Mouse (Mus musculus) 416B (cell line): ENCODE results near the gene Pitpnm2.

ENCODE experiments used
- DNase-seq: peaks from one replicate; pipeline ENCODE4 v3.0.0; 2011; ENCODE audit warnings: low read depth

Pitpnm2 gene

GRCm38 (mm10) chr5:124180500-124181167, 68.9 kb downstream of the Pitpnm2 start:
- DNase-seq: no peak

GRCm38 (mm10) chr5:124179411-124179810, 70.1 kb downstream of the Pitpnm2 start:
- no peak for DNase-seq

- no peak for DNase-seq
Observed at GRCm38 (mm10) chr5:124176726-124177132, 72.8 kb downstream of the Pitpnm2 start.

GRCm38 (mm10) chr5:124175138-124175537, 74.4 kb downstream of the Pitpnm2 start:
- DNase-seq: no peak

DNA sequence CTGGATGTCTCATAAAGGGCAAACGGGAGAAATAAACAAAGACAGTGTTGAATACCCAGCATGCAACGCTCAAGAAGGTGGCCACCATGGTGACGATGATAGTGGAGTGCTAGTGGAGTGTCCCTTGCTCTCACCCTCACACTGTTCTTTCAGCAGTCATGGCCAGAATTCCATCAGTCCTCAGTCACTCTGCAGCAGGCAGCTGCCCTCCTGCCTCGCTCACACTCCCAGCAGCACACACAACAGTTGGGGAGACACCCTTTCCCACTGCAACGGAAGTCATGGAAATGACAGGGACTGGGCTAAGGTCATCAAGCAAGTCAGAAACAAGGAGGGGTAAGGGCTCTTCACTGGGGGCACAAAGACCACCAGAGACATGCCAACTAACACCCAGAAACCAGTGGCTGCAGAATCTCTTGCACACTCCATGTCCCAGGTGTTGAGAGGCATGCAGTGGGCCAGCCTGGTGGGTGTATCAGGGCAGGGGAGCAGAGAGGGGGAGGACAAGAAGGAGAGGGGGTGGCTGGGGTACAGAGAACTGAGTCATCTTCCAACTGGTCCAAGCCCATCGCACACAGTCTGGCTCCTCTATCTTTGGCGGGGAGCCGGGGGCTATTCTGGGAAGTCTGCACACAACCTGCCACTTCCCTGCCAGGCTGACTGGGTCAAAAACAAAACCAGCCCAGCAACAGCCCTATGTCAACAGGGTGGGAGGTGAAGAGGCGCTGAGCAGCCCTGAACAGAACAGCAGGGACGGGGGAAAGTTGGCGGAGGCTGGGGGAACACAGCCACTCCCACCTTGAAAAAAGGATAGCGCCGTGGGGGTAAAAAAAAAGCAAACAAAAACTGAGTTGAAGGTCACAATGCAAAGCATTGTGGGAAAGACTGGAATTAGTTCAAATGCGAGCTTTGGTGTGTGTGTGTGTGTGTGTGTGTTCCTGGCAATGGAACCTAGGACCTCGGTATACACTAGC, 76.3 kb downstream of the Pitpnm2 start:
- no peak for DNase-seq

DNA sequence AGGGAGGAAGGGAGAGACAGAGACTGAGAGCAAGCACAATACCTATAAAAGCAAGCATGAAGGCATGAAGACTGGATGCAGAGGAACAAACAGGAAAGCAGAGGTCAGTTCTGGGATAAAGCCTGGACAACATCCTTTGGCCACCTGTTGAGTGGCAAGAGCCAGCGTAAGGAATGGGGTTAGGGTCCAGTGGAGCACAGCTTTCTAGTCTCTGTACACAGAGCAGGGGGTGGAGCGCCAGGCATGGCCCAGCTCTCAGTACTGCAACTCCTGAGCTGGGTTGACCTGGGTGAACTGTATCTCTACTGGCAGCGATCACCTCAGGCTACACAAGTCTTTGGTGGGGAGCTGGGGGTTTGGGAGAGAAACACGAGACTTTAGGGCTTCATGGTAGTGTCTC, 77.3 kb downstream of the Pitpnm2 start:
- no peak for DNase-seq

DNA sequence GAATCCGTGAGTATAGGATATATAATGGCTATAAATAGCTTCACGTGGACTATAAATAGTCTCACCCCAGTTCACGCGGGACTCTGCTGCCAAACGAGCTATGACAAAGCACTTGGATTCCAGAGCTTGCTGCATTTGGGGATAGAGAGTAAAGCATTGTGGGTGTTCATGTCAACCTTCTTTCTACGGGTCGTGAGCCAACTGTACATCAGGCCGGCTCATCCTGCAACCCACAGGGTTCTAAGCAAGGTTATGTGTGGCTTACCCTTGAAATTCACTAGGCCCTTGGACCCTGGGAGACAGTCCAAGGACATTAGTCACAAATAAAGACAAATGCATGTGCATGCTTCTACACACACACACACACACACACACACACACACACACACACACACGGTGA, 77.8 kb downstream of the Pitpnm2 start:
- DNase-seq: no peak

DNA sequence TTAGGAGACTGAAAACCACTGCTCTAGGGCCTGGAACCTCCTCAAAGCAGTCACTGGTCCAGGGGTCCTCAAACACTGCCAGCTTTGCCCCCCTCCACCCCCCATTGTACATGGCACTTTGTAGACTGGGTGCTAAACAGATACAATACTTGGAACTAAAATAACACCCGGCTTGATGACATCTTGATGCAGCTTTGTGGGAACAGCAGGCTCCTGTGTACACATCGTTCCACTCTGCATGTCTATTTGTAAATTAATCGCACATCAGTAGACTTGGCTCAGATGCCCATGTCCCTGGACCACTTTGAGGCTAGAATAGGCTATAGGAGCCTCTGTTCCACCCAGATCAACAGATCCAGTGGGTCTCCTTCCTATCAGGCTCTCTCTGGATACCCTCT, 80.3 kb downstream of the Pitpnm2 start:
- no peak for DNase-seq

- DNase-seq: no peak
Observed at GRCm38 (mm10) chr5:124168428-124169223, 80.9 kb downstream of the Pitpnm2 start.

- DNase-seq: no peak
Observed at GRCm38 (mm10) chr5:124167621-124168020, 81.9 kb downstream of the Pitpnm2 start.

- DNase-seq: no peak
Observed at GRCm38 (mm10) chr5:124166741-124167140, 82.8 kb downstream of the Pitpnm2 start.

GRCm38 (mm10) chr5:124165622-124166570, 83.7 kb downstream of the Pitpnm2 start:
- no peak for DNase-seq

DNA sequence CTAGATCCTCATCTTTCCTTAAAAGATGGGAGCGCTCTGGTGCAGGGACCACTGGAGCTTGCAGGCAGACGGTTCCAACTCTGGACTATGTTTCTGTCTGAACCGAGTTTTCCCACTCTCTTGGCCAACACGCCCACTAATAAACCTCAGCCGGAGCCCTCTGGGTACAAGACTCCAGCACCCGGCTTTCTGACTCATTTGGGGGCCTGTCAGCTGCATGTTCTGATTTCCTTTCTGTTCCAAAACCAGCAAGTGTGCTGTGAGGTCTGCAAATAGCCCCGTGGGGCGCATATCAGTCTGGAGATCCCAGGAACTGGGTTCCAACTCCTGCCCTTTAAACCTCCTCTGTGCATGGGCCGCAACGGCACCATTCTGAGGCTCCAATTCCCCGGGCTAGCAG, 86.1 kb downstream of the Pitpnm2 start:
- no peak for DNase-seq

- DNase-seq: peak; percentile 76
Observed at GRCm38 (mm10) chr5:124162577-124162976, 87.0 kb downstream of the Pitpnm2 start.

DNA sequence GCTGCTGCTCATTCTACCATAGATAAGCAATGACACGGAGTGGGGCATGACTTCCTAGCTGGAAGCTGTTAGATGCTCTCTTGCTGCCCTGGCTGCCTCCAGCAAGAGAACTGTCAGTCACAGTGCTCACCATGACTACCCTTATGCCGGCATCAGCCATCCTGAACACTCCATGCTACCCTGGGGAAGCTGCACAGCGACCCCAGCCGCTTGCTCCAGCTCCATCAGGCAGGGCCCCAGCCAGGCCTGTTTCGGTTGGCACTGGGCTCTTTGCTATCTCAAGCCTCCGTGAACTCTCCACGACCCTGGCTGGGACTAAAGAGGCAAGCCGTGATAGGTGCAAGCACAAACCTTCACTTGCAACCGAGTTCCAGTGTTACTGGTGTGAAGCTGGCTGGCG, 87.7 kb downstream of the Pitpnm2 start:
- no peak for DNase-seq

DNA sequence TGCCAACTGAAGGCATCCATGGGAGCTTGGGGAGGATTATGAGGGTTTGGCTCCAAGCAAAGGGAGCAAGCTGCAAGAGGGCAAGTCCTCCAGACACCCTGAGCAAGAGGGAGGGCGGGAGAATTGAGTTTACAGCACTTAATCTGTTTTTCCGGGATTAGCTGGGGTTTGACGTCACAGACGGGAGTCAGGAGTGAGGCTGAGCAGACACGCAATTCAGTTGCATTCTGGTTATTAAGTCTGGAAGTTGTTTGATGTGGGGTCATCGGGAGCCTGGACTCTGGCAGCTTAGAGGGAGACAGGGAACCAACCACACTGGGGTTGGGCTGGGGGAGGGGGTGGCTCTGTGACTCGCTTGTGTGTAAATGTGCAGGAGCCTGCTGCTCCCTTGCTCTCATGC, 90.1 kb downstream of the Pitpnm2 start:
- DNase-seq: no peak

DNA sequence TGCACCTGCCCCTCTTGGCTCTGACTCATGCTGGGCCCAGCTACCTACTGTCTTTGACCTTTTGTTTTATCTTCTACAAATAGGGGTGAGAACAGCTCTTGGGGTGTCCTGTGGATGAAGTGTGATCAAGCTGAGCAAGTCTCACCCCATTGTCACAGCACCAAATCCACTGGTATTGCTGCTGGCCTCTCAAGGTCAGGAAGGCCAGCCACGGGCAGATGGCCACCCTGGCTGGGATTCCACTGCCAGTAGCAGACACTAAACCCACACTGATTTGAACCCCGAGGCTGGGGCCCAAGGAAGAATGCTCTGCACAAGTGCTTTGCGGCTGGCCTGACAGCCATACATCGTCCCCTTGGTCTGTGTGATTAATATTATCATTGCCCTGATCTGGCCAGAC, 91.3 kb downstream of the Pitpnm2 start:
- no peak for DNase-seq

- DNase-seq: no peak
Observed at GRCm38 (mm10) chr5:124155943-124156342, 93.6 kb downstream of the Pitpnm2 start.

- DNase-seq: no peak
Observed at GRCm38 (mm10) chr5:124152734-124153133, 96.8 kb downstream of the Pitpnm2 start.

- no peak for DNase-seq
Observed at GRCm38 (mm10) chr5:124150895-124151294, 98.7 kb downstream of the Pitpnm2 start.

DNA sequence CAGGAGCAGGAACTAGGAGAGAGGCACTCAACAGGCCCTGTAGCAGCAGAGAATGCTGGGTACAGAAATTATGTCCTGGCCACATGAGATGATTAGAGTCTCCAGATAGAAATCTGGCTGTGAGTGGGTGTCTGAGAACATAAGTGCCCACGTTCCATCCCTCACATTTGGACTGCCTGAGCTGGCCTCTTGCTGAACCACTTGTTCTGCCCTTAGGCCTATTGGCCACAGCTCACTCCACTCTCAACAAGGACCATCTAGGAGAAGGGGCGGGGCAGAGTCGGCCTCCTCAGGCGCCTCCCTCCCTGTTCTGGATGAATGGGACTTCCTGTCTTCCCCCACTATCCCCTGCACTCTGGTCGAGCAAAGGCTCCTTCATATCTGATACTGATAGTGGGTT, 100.5 kb downstream of the Pitpnm2 start:
- DNase-seq: no peak
